Mouse (Mus musculus) spleen, adult 2 months (tissue): ENCODE results near the gene Cyp2b19.

ENCODE experiments used
- CTCF ChIP-seq: fragments of 200-500 bp; IDR thresholded peaks from 2 replicates; pipeline ENCODE4 v1.5.1; 2011; ENCODE audit warnings: mild to moderate bottlenecking, inconsistent platforms; ENCODE audit not compliant: insufficient read depth, insufficient read length, insufficient replicate concordance; ENCODE audit errors: extremely low read depth
- POLR2A ChIP-seq: fragments of 200-500 bp; IDR thresholded peaks from 2 replicates; pipeline ENCODE4 v1.6.1; 2011; ENCODE audit warnings: low read depth, low read length, inconsistent platforms

GRCm38 (mm10) chr7:26780998-26781766 is 24.2 kb downstream of the Cyp2b19 start:
- no peak for TF ChIP-seq POLR2A
- no peak for TF ChIP-seq CTCF
